Mouse (Mus musculus): Measurements from ENCODE around the gene Pyy. TPM values are rescaled to one million over a fixed set of nuclear protein-coding genes. Genes with fewer than 3 reads are reported as not detected.

Pyy gene
- 8.2 and 9.4 TPM in 2 replicates for polyA plus RNA-seq (2012; rRNA removed)

DNA sequence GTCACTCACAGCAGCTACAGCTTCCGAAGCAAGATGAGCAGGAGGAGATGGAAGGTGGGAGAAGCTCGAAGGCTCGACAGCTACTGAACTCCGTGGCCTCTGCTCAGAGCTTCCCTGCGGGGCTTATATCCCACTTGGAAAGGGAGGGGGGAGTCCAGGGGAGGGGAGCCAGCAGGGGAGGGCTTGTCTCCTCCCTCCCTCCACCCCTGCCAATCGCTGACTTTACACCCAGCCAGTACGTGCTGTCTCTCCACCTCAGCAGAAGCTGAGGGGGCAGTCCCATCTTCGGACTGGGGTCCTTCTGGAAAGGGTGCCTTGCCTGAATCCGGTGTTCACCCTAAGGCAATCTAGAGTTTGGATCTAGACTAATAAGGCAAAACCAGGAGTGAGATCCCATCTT lies at the start of gene Pyy:
Pyy (minus strand) TSS at position 101 of the 400 bp plus-strand sequence.
- Histone ChIP-seq H3K27ac (ENCODE audit: control insufficient read depth, insufficient read depth, low read depth, low read length) (no peak within 1 kb of the TSS), H3K4me3 (ENCODE audit: control insufficient read depth, low read depth, low read length) (no peak within 1 kb of the TSS), H3K36me3 (ENCODE audit: control insufficient read depth, insufficient read depth, low read length) (no peaks in the 10 kb centered on the region), H3K4me1 (ENCODE audit: control insufficient read depth, insufficient read depth, low read length) (no peaks in the 10 kb centered on the region), H3K27me3 (ENCODE audit: control insufficient read depth, insufficient read depth, low read length) (no peaks in the 10 kb centered on the region; the same call in 1 of the 2 replicates)
- no peak for TF ChIP-seq CTCF (IDR thresholded peaks at IDR 0.05; ENCODE audit: control insufficient read depth, insufficient read depth, insufficient replicate concordance, low read depth, low read length)
- TF ChIP-seq POLR2A (IDR thresholded peaks at IDR 0.05; ENCODE audit: control insufficient read depth, low read depth, low read length) = no peak

GRCm38 (mm10) chr11:102156786-102157089 lies 49.1 kb upstream of the Pyy start:
- no peak for TF ChIP-seq CTCF (IDR thresholded peaks at IDR 0.05; ENCODE audit: control insufficient read depth, insufficient read depth, insufficient replicate concordance, low read depth, low read length)
- no peak for TF ChIP-seq POLR2A (IDR thresholded peaks at IDR 0.05; ENCODE audit: control insufficient read depth, low read depth, low read length)
- H3K36me3 ChIP-seq (ENCODE audit: control insufficient read depth, insufficient read depth, low read length) = no peaks in the 10 kb centered on the region
- peaks cover 3% of the 10 kb centered on the region for H3K4me1 ChIP-seq (ENCODE audit: control insufficient read depth, insufficient read depth, low read length)
- no peak overlapping the region for H3K27ac ChIP-seq (ENCODE audit: control insufficient read depth, insufficient read depth, low read depth, low read length)
- no peaks in the 10 kb centered on the region for H3K27me3 ChIP-seq (ENCODE audit: control insufficient read depth, insufficient read depth, low read length)
- no peak overlapping the region for H3K4me3 ChIP-seq (ENCODE audit: control insufficient read depth, low read depth, low read length)

DNA sequence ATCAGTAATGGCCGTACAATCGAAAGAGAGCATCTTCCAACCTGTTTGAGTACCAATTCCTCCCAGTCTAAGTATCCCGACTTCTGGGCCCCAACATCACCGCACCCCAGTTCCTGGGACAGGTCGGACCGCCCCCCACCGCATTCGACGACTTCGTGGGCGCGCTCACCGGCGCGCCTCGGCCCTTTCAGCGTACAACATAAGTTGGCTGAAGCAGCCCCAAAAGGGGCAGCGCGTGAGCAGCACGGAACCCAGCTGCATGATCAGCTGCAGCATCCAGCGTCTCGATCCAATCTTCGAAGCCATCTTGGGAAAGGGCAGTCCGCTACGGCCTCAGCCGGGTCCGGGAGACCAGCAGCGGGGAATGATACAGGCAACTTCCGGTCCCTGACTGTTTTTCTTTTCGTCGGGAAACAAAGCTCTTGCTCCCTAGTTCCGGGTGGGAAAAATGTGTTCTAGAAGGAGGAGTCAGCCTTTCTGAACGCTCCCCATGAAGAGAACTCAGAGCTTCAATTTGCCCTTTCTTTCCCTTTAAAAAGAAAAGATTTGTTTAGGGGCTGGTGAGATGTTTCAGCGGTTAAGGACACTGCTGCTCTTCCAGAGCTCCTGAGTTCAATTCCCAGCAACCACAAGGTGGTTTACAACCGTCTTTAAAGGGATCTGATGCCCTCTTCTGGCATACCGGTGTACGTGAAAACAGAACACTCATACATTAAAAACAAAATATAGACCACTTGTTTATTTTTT lies 48.6 kb upstream of the Pyy start, which contains the start of gene Tmem101:
Tmem101 (minus strand) TSS at position 366 of the 747 bp plus-strand sequence.
- peak within 1 kb of the TSS; percentile 69 for H3K27ac ChIP-seq (ENCODE audit: control insufficient read depth, insufficient read depth, low read depth, low read length)
- no peaks in the 10 kb centered on the region for H3K27me3 ChIP-seq (ENCODE audit: control insufficient read depth, insufficient read depth, low read length)
- peaks cover 3% of the 10 kb centered on the region for H3K4me1 ChIP-seq (ENCODE audit: control insufficient read depth, insufficient read depth, low read length)
- TF ChIP-seq POLR2A (IDR thresholded peaks at IDR 0.05; ENCODE audit: control insufficient read depth, low read depth, low read length) (peak; percentile 76), CTCF (IDR thresholded peaks at IDR 0.05; ENCODE audit: control insufficient read depth, insufficient read depth, insufficient replicate concordance, low read depth, low read length) (no peak)
- peak within 1 kb of the TSS; percentile 95 for H3K4me3 ChIP-seq (ENCODE audit: control insufficient read depth, low read depth, low read length)
- no peaks in the 10 kb centered on the region for H3K36me3 ChIP-seq (ENCODE audit: control insufficient read depth, insufficient read depth, low read length)

GRCm38 (mm10) chr11:102147213-102147989 lies 39.8 kb upstream of the Pyy start:
- Histone ChIP-seq H3K4me1 (ENCODE audit: control insufficient read depth, insufficient read depth, low read length) (peaks cover 19% of the 10 kb centered on the region), H3K36me3 (ENCODE audit: control insufficient read depth, insufficient read depth, low read length) (no peaks in the 10 kb centered on the region), H3K27me3 (ENCODE audit: control insufficient read depth, insufficient read depth, low read length) (peaks cover 3% of the 10 kb centered on the region), H3K4me3 (ENCODE audit: control insufficient read depth, low read depth, low read length) (peak overlapping the region; percentile 22), H3K27ac (ENCODE audit: control insufficient read depth, insufficient read depth, low read depth, low read length) (no peak overlapping the region)
- TF ChIP-seq POLR2A (IDR thresholded peaks at IDR 0.05; ENCODE audit: control insufficient read depth, low read depth, low read length) (no peak), CTCF (IDR thresholded peaks at IDR 0.05; ENCODE audit: control insufficient read depth, insufficient read depth, insufficient replicate concordance, low read depth, low read length) (no peak)

GRCm38 (mm10) chr11:102146531-102146930 lies 38.9 kb upstream of the Pyy start:
- peak overlapping the region; percentile 23 for H3K27ac ChIP-seq (ENCODE audit: control insufficient read depth, insufficient read depth, low read depth, low read length)
- TF ChIP-seq CTCF (IDR thresholded peaks at IDR 0.05; ENCODE audit: control insufficient read depth, insufficient read depth, insufficient replicate concordance, low read depth, low read length) (no peak), POLR2A (IDR thresholded peaks at IDR 0.05; ENCODE audit: control insufficient read depth, low read depth, low read length) (no peak)
- H3K27me3 ChIP-seq (ENCODE audit: control insufficient read depth, insufficient read depth, low read length) = peaks cover 3% of the 10 kb centered on the region
- peak overlapping the region; percentile 61 for H3K4me3 ChIP-seq (ENCODE audit: control insufficient read depth, low read depth, low read length)
- H3K4me1 ChIP-seq (ENCODE audit: control insufficient read depth, insufficient read depth, low read length) = peaks cover 19% of the 10 kb centered on the region
- H3K36me3 ChIP-seq (ENCODE audit: control insufficient read depth, insufficient read depth, low read length) = no peaks in the 10 kb centered on the region

DNA sequence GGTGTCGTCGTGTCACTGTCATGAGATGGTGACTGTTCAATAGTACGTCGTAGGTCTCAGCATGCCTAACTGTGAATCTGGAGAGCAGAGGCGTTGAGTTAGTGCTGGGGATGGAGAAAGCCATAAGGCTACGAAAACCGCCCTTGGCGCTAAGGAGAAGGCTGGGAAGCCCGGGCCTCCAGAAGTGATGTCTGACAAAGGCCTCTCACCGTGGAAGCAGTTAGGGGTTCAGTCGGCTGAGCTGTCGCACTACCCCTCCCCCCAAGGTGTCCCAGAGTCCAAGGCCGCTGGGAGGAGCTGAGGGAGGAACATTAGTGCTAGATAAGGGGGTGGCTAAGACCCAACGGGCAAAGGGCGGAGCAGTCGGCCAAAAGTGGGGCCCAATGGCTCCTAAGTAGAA lies 38.4 kb upstream of the Pyy start:
- TF ChIP-seq CTCF (IDR thresholded peaks at IDR 0.05; ENCODE audit: control insufficient read depth, insufficient read depth, insufficient replicate concordance, low read depth, low read length) (no peak), POLR2A (IDR thresholded peaks at IDR 0.05; ENCODE audit: control insufficient read depth, low read depth, low read length) (no peak; the same call in 1 of the 2 replicates)
- H3K4me3 ChIP-seq (ENCODE audit: control insufficient read depth, low read depth, low read length) = peak overlapping the region; percentile 61
- peak overlapping the region; percentile 34 for H3K27ac ChIP-seq (ENCODE audit: control insufficient read depth, insufficient read depth, low read depth, low read length)
- no peaks in the 10 kb centered on the region for H3K36me3 ChIP-seq (ENCODE audit: control insufficient read depth, insufficient read depth, low read length)
- H3K4me1 ChIP-seq (ENCODE audit: control insufficient read depth, insufficient read depth, low read length) = peaks cover 19% of the 10 kb centered on the region
- peaks cover 3% of the 10 kb centered on the region for H3K27me3 ChIP-seq (ENCODE audit: control insufficient read depth, insufficient read depth, low read length)

DNA sequence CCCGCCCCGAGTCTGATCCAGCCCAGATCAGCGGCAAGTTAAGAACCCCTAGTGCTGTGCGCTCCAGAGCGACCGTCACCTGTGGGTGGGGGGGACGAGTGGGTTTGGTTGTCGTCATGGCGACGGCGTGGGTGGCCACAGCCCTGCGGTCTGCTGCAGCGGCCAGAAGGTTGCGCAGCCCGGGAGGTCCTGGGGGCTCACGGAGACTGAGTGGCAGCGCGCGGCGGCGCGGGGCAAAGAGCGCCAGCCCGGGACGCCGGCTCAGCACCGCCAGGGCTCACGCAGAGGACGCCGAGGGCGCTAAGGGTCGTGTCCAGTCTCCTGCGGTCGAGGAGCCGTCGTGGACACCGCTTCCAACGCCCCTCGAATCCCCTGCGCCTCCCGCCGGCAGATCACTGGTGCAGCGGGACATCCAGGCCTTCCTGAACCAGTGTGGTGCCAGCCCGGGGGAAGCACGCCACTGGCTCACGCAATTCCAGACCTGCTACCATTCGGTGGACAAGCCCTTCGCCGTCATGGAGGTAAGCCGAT lies 37.9 kb upstream of the Pyy start, which contains the start of gene Nags:
Nags (plus strand) TSS at position 43 of the 531 bp plus-strand sequence.
- Histone ChIP-seq H3K36me3 (ENCODE audit: control insufficient read depth, insufficient read depth, low read length) (no peaks in the 10 kb centered on the region), H3K27ac (ENCODE audit: control insufficient read depth, insufficient read depth, low read depth, low read length) (peak within 1 kb of the TSS; percentile 34), H3K4me1 (ENCODE audit: control insufficient read depth, insufficient read depth, low read length) (peaks cover 19% of the 10 kb centered on the region), H3K27me3 (ENCODE audit: control insufficient read depth, insufficient read depth, low read length) (peaks cover 3% of the 10 kb centered on the region), H3K4me3 (ENCODE audit: control insufficient read depth, low read depth, low read length) (peak within 1 kb of the TSS; percentile 61)
- TF ChIP-seq CTCF (IDR thresholded peaks at IDR 0.05; ENCODE audit: control insufficient read depth, insufficient read depth, insufficient replicate concordance, low read depth, low read length) = no peak
- no peak for TF ChIP-seq POLR2A (IDR thresholded peaks at IDR 0.05; ENCODE audit: control insufficient read depth, low read depth, low read length)

Data from testis, adult 2 months (tissue).